Mouse (Mus musculus) hindbrain, embryonic 11.5 days (tissue): ENCODE measurements at regions not wholly inside any gene's neighbourhood (a gene's known extent, or its start where the extent isn't known, plus 50 kb on each side); places are given as distances from the start of the nearest gene placed in this dataset.

Source experiments
- ATAC-seq: fragments of 200-750 bp; cut with Nextera tagmentation; 2 replicates; pipeline ENCODE4 v1.8.0; 2017; ENCODE audit warnings: mild to moderate bottlenecking, moderate TSS enrichment, moderate library complexity; ENCODE audit not compliant: low FRiP score
- DNase-seq: peaks from one replicate; pipeline ENCODE4 v3.0.0-alpha.2; 2015; ENCODE audit warnings: low spot score
- H3K27ac ChIP-seq: fragments of 300-500 bp; sonication (generic); 2 replicates; pipeline ENCODE4 v1.5.1; 2014; ENCODE audit warnings: mild to moderate bottlenecking, low read depth, low read length
- H3K27me3 ChIP-seq: fragments of 300-500 bp; sonication (generic); 2 replicates; pipeline ENCODE4 v1.6.1; 2014; ENCODE audit warnings: mild to moderate bottlenecking, low read length, moderate library complexity, mixed read lengths; ENCODE audit not compliant: control insufficient read depth, insufficient read depth
- H3K36me3 ChIP-seq: fragments of 300-500 bp; sonication (generic); 2 replicates; pipeline ENCODE4 v1.6.1; 2014; ENCODE audit warnings: mild to moderate bottlenecking, low read length, moderate library complexity, mixed read lengths; ENCODE audit not compliant: control insufficient read depth, insufficient read depth
- H3K4me1 ChIP-seq: fragments of 300-500 bp; sonication (generic); replicated peaks from 2 replicates; pipeline ENCODE4 v1.6.1; 2014; ENCODE audit warnings: low read length, mixed read lengths; ENCODE audit not compliant: control insufficient read depth, insufficient read depth
- H3K4me2 ChIP-seq: fragments of 300-500 bp; sonication (generic); replicated peaks from 2 replicates; pipeline ENCODE4 v1.6.1; 2014; ENCODE audit warnings: mild to moderate bottlenecking, low read depth, low read length
- H3K4me3 ChIP-seq: fragments of 300-500 bp; sonication (generic); 2 replicates; pipeline ENCODE4 v1.5.1; 2014; ENCODE audit warnings: low read depth, low read length
- H3K9ac ChIP-seq: fragments of 300-500 bp; sonication (generic); 2 replicates; pipeline ENCODE4 v1.6.1; 2014; ENCODE audit warnings: low read depth, low read length
- H3K9me3 ChIP-seq: fragments of 300-500 bp; sonication (generic); 2 replicates; pipeline ENCODE4 v1.6.1; 2016; ENCODE audit warnings: low read length; ENCODE audit not compliant: control insufficient read depth
- WGBS: fragments of 180-500 bp; shearing (Covaris S2); extraction: QIAGEN DNeasy Blood & Tissue Kit; methylation state at CpG from one replicate; pipeline ENCODE4 v1.1.7; 2014; 5-methylcytosine and 5-hydroxymethylcytosine counted together

GRCm38 (mm10) chr2:95142151-95142550 is 704.2 kb upstream of the Api5 start:
- WGBS = 79% methylated on average over 3 of the region's 3 CpGs
- Histone ChIP-seq H3K9me3 (no peaks in the 10 kb centered on the region), H3K27ac (no peak overlapping the region), H3K27me3 (no peaks in the 10 kb centered on the region), H3K36me3 (no peaks in the 10 kb centered on the region), H3K4me1 (no peaks in the 10 kb centered on the region), H3K9ac (no peak overlapping the region), H3K4me2 (no peak overlapping the region), H3K4me3 (no peak overlapping the region)
- no peak for DNase-seq
- no peak for ATAC-seq

DNA sequence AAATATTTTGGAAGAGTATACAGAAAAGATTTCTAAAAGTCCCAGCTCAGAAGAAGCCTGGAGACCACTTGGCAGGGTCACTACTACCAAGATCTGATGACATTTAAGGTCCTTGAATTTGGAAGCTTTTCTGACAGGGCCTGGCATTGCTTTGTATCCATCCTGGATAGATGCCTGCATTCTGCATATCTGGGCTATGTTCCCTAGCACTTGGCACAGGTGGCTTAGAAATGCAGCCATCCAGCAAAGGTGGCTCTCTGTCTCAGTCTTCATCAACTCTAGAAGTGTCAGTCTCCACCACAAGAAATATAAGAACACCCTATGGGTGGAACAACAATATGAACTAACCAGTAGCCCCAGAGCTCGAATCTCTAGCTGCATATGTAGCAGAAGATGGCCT is 702.2 kb upstream of the Api5 start:
- Histone ChIP-seq H3K36me3 (no peaks in the 10 kb centered on the region), H3K9me3 (no peaks in the 10 kb centered on the region), H3K4me2 (no peak overlapping the region), H3K27me3 (no peaks in the 10 kb centered on the region), H3K27ac (no peak overlapping the region), H3K4me1 (no peaks in the 10 kb centered on the region), H3K9ac (no peak overlapping the region), H3K4me3 (no peak overlapping the region)
- DNase-seq (no peak), ATAC-seq (no peak)
- WGBS = 44% methylated on average over 1 of the region's 1 CpGs

DNA sequence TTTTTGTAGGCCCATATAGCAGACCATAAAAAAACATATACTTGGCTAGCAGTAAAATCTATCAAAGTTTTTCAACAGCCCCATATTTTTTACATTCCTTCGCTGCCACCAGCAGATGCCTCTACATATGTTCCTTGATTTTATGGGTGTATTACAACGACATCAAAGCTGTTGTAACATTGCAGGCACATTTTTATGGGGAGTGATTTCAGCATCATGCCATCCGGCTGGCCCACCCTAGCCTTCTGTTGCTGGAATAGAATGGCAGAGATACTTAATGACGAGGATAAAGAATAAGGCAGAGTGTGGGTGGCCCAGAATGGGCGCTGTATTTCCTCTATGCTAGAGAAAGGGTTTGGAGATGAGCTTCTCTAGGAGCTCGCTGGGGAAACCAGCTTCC is 698.7 kb upstream of the Api5 start:
- DNase-seq (no peak), ATAC-seq (no peak)
- no peak overlapping the region for H3K9ac ChIP-seq
- H3K4me1 ChIP-seq = no peaks in the 10 kb centered on the region
- no peaks in the 10 kb centered on the region for H3K27me3 ChIP-seq
- H3K27ac ChIP-seq = no peak overlapping the region
- no peaks in the 10 kb centered on the region for H3K36me3 ChIP-seq
- H3K4me2 ChIP-seq = no peak overlapping the region
- H3K9me3 ChIP-seq = no peaks in the 10 kb centered on the region
- no peak overlapping the region for H3K4me3 ChIP-seq
- 83% methylated on average over 6 of the region's 6 CpGs for WGBS

DNA sequence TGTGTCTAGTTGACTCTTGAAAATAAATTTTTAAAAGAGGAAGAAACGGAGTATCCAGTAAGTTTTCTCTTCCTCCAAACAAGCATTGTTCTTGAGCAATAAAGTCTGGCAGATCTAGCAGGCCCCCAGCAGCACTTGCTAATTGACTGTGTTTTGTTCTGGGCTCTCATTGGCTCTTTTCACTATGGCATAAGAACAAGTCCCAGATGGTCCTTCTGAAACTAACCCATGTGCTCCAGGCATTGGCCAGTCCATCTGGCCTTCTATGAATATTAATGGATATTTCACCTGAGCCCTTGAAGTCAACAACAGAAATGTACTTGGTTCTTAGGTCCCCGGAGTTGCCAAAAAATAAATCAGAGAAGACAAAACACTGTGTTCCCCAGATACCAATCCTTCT is 693.2 kb upstream of the Api5 start:
- DNase-seq = no peak
- Histone ChIP-seq H3K27ac (no peak overlapping the region), H3K36me3 (no peaks in the 10 kb centered on the region), H3K27me3 (no peaks in the 10 kb centered on the region), H3K4me2 (no peak overlapping the region), H3K9me3 (no peaks in the 10 kb centered on the region), H3K4me3 (no peak overlapping the region), H3K4me1 (no peaks in the 10 kb centered on the region), H3K9ac (no peak overlapping the region)
- ATAC-seq = peak; percentile 54; the same call in 1 of the 2 replicates
- WGBS = 68% methylated on average over 2 of the region's 2 CpGs

GRCm38 (mm10) chr2:95128721-95129120 is 690.8 kb upstream of the Api5 start:
- Histone ChIP-seq H3K36me3 (no peaks in the 10 kb centered on the region), H3K4me3 (no peak overlapping the region), H3K4me2 (no peak overlapping the region), H3K27me3 (no peaks in the 10 kb centered on the region), H3K9ac (no peak overlapping the region), H3K27ac (no peak overlapping the region), H3K9me3 (no peaks in the 10 kb centered on the region), H3K4me1 (no peaks in the 10 kb centered on the region)
- ATAC-seq = no peak
- 41% methylated on average over 1 of the region's 1 CpGs for WGBS
- no peak for DNase-seq

GRCm38 (mm10) chr2:95119544-95119943 is 681.6 kb upstream of the Api5 start:
- no peaks in the 10 kb centered on the region for H3K9me3 ChIP-seq
- no peak overlapping the region for H3K4me3 ChIP-seq
- ATAC-seq (no peak), DNase-seq (no peak)
- no peaks in the 10 kb centered on the region for H3K36me3 ChIP-seq
- H3K9ac ChIP-seq = no peak overlapping the region
- H3K27me3 ChIP-seq = no peaks in the 10 kb centered on the region
- H3K4me2 ChIP-seq = no peak overlapping the region
- no peak overlapping the region for H3K27ac ChIP-seq
- no peaks in the 10 kb centered on the region for H3K4me1 ChIP-seq

DNA sequence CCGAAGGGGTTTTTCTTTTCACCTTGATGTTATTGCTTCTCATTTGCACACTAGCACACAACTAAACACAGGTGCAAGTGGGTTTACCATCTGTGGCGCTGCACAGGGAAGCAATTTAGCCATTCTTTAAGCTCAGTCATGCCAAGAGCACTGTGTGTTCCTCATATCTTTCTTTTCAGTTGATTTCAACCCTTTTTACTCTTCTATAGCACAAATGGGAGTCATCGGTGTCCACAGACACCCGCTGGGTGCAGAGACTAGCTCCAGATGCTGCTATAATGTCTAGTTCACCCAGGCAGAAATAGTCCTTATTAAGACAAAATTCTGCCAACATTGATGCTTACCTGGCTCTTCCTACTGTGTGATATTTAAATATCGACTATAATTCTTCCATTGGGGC is 659.1 kb upstream of the Api5 start:
- H3K27ac ChIP-seq = no peak overlapping the region
- ATAC-seq (no peak), DNase-seq (no peak)
- WGBS = 88% methylated on average over 5 of the region's 5 CpGs
- H3K9ac ChIP-seq = no peak overlapping the region
- no peak overlapping the region for H3K4me2 ChIP-seq
- H3K9me3 ChIP-seq = no peaks in the 10 kb centered on the region
- no peaks in the 10 kb centered on the region for H3K36me3 ChIP-seq
- no peak overlapping the region for H3K4me3 ChIP-seq
- H3K4me1 ChIP-seq = no peaks in the 10 kb centered on the region
- no peaks in the 10 kb centered on the region for H3K27me3 ChIP-seq

DNA sequence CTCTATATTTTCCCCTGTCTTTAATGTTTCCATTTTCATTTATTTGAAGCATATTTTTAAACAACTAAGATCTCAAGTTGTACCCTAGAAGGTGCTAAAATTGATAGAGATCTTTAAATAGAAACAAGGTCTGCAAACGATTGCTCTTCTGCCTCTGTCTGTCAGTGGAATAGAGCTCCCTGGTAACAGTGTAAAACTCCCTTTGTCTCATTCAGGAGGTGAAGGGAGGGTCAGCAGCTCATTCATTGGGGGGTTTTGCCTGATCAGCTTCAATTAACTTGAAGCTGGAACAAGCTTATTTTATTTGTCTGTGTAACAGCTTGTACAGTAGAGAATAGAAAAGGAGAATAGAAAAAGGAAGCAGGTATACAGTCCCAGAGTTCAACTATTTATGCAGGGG is 616.7 kb upstream of the Api5 start:
- ATAC-seq (no peak), DNase-seq (no peak)
- WGBS = 26% methylated on average over 1 of the region's 1 CpGs

DNA sequence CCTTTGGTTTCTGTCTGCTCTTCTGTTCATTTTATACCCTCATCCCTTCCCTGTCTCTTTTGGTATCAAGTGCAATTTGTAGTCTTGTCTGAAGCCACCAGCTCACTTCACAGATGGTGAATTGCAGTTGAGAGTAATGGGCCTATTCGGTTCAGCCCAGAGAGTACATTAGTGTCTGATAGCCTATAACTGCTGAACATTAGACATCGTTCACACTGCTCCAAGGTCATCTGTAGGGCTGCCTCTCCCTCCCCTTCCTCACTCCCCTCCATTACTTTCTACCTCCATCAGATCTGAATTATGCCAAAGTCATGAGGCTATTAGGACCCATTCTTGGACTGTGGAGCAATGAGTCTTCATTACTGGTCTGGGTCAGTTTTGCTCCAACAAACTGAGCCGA is 615.9 kb upstream of the Api5 start:
- Histone ChIP-seq H3K4me3 (no peak overlapping the region), H3K9ac (no peak overlapping the region), H3K36me3 (no peaks in the 10 kb centered on the region), H3K27ac (no peak overlapping the region), H3K4me1 (no peaks in the 10 kb centered on the region), H3K4me2 (no peak overlapping the region), H3K9me3 (no peaks in the 10 kb centered on the region), H3K27me3 (no peaks in the 10 kb centered on the region)
- ATAC-seq (0 out of 2 replicates have a peak, but pooled peaks have one; percentile 24), DNase-seq (no peak)
- 90% methylated on average over 3 of the region's 3 CpGs for WGBS

More for the DNA sequence above, 616.7 kb upstream of the Api5 start:
- H3K27ac ChIP-seq = no peak overlapping the region
- no peaks in the 10 kb centered on the region for H3K36me3 ChIP-seq
- H3K4me3 ChIP-seq = no peak overlapping the region
- no peak overlapping the region for H3K4me2 ChIP-seq
- no peaks in the 10 kb centered on the region for H3K9me3 ChIP-seq
- H3K9ac ChIP-seq = no peak overlapping the region
- no peaks in the 10 kb centered on the region for H3K4me1 ChIP-seq
- no peaks in the 10 kb centered on the region for H3K27me3 ChIP-seq
